Mouse (Mus musculus): ENCODE data around the gene Lin54. TPM values are rescaled to one million over a fixed set of nuclear protein-coding genes. Genes with fewer than 3 reads are reported as not detected.

The Lin54 gene
- 5.9 TPM in 2 replicates for polyA plus RNA-seq (2015; fragmentation: Nextera tagmentation; extraction: Ambion mirVana)

DNA sequence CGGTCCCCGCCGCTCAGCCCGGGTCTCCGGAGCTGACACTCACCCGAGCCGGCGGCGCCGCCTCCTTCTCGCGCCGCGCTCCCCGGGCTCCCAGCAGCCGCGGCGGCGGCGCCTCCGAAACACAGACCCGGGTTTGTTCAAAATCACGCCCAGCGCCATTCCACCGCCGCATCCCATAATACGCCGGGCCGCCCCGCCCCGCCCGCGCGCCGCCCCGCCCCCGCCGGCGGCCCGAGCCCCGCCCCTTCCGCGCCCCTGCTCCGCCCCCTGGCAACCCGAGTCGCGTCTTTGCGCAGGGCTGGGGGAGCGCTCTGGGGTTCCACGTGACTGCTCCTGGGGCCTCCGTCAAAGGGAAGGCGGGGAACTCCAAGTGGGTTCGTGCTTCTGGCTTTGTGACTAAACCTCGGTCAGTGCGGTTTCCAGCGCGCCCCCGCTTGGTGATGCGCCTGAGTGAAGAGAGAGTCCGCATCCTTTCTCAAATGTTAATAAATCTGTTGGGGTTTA, at the start of gene Lin54:
TSS of gene Lin54 (minus strand) at position 182 of the 504 bp plus-strand sequence.
- peak within 1 kb of the TSS; percentile 67 for H3K9ac ChIP-seq (ENCODE audit: low read length)
- H3K27me3 ChIP-seq (ENCODE audit: control insufficient read depth, insufficient read depth, low read length), result no peaks in the 10 kb centered on the region
- H3K36me3 ChIP-seq (ENCODE audit: control insufficient read depth, insufficient read depth, low read length), result no peaks in the 10 kb centered on the region
- no peaks in the 10 kb centered on the region; the same call in 1 of the 2 replicates for H3K4me1 ChIP-seq (replicated peaks; ENCODE audit: control insufficient read depth, insufficient read depth)
- TF ChIP-seq CTCF (IDR thresholded peaks at IDR 0.05; ENCODE audit: low read depth), result peak; percentile 60
- no peak for TF ChIP-seq EP300 (optimal IDR thresholded peaks at IDR 0.05)
- H3K4me3 ChIP-seq (ENCODE audit: low read depth, low read length), result peak within 1 kb of the TSS; percentile 81
- DNase-seq (ENCODE audit: low spot score) (peak; percentile 95), ATAC-seq (ENCODE audit: low FRiP score, low TSS enrichment) (peak; percentile 93)
- H3K4me2 ChIP-seq (replicated peaks; ENCODE audit: low read depth), result peak within 1 kb of the TSS; percentile 95
- peak within 1 kb of the TSS; percentile 88 for H3K27ac ChIP-seq (replicated peaks)
- WGBS, result under 1% methylated on average over 41 of the region's 60 CpGs
- H3K9me3 ChIP-seq (ENCODE audit: control insufficient read depth, low read length), result no peaks in the 10 kb centered on the region

DNA sequence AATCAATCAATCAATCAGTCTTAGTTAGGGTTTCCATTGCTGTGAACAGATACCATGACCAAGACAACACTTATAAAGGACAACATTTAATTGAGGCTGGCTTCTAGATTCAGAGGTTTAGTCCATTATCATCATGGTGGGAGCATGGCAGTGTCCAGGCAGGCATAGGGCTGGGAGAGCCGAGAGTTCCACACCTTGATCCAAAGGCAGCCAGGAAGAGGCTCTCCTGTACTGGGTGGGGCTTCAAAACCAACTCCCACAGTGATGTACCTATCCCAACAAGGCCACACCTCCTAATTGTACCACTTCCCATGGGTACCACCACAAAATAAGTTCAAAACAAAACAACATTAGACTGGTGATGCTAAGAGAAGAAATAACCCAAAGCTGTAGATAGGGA, 49.7 kb upstream of the Lin54 start:
- Histone ChIP-seq H3K4me2 (replicated peaks; ENCODE audit: low read depth) (no peak overlapping the region), H3K4me3 (ENCODE audit: low read depth, low read length) (no peak overlapping the region)
- 77% methylated on average over 1 of the region's 1 CpGs for WGBS

DNA sequence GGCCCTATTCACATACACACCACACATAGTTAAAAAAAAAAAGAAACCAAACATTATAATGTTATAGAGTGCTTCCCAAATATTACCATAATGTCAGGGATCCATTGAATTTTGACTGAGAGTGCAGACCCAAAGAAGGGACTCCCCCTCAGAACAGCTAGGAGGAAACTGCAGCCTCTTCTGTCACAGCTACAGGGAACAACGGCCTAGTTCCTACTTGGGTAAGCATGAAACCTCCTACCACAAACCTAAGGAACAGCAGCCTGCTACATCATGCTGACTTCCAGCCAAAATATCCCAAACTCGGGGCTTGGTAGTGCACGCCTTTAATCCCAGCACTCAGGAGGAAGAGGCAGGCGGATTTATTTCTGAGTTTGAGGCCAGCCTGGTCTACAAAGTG, 48.9 kb upstream of the Lin54 start:
- H3K4me1 ChIP-seq (replicated peaks; ENCODE audit: control insufficient read depth, insufficient read depth), result 0 out of 2 replicates have a peak, but pooled peaks cover 2% of the 10 kb centered on the region
- H3K4me2 ChIP-seq (replicated peaks; ENCODE audit: low read depth), result no peak overlapping the region
- no peak overlapping the region for H3K9ac ChIP-seq (ENCODE audit: low read length)
- no peaks in the 10 kb centered on the region for H3K9me3 ChIP-seq (ENCODE audit: control insufficient read depth, low read length)
- no peaks in the 10 kb centered on the region for H3K27me3 ChIP-seq (ENCODE audit: control insufficient read depth, insufficient read depth, low read length)
- no peak for DNase-seq (ENCODE audit: low spot score)
- 88% methylated on average over 4 of the region's 4 CpGs for WGBS
- H3K27ac ChIP-seq (replicated peaks), result peak overlapping the region; percentile 83
- no peak for TF ChIP-seq EP300 (optimal IDR thresholded peaks at IDR 0.05)
- TF ChIP-seq CTCF (IDR thresholded peaks at IDR 0.05; ENCODE audit: low read depth), result no peak
- ATAC-seq (ENCODE audit: low FRiP score, low TSS enrichment), result no peak
- H3K4me3 ChIP-seq (ENCODE audit: low read depth, low read length), result no peak overlapping the region
- 0 out of 2 replicates have a peak, but pooled peaks cover 4% of the 10 kb centered on the region for H3K36me3 ChIP-seq (ENCODE audit: control insufficient read depth, insufficient read depth, low read length)

More for the DNA sequence above, 49.7 kb upstream of the Lin54 start:
- TF ChIP-seq EP300 (optimal IDR thresholded peaks at IDR 0.05) (no peak), CTCF (IDR thresholded peaks at IDR 0.05; ENCODE audit: low read depth) (no peak)
- Histone ChIP-seq H3K27ac (replicated peaks) (no peak overlapping the region), H3K27me3 (ENCODE audit: control insufficient read depth, insufficient read depth, low read length) (no peaks in the 10 kb centered on the region), H3K4me1 (replicated peaks; ENCODE audit: control insufficient read depth, insufficient read depth) (0 out of 2 replicates have a peak, but pooled peaks cover 2% of the 10 kb centered on the region), H3K9ac (ENCODE audit: low read length) (no peak overlapping the region), H3K9me3 (ENCODE audit: control insufficient read depth, low read length) (no peaks in the 10 kb centered on the region), H3K36me3 (ENCODE audit: control insufficient read depth, insufficient read depth, low read length) (0 out of 2 replicates have a peak, but pooled peaks cover 4% of the 10 kb centered on the region)
- no peak for ATAC-seq (ENCODE audit: low FRiP score, low TSS enrichment)
- no peak for DNase-seq (ENCODE audit: low spot score)

DNA sequence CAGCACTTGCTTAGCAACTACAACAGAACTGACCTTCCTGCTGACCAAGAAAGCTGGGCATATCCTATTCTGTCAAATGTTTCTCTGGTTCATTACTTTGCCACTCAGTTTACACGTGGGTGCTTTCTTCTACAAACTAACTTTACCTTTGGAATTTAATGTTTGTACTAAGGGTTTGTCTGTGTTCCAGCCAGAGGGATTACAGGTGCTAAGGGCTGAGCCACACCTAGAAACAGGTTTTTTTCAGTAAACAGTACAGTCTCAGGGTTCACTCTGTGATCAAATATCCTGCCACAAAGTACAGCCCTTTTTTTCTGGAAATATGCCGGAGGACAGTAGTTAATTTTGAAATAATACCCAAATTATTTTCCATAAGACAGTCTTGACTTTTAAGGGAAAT, 47.8 kb upstream of the Lin54 start:
- Histone ChIP-seq H3K4me3 (ENCODE audit: low read depth, low read length) (no peak overlapping the region), H3K9me3 (ENCODE audit: control insufficient read depth, low read length) (no peaks in the 10 kb centered on the region), H3K27me3 (ENCODE audit: control insufficient read depth, insufficient read depth, low read length) (no peaks in the 10 kb centered on the region), H3K4me1 (replicated peaks; ENCODE audit: control insufficient read depth, insufficient read depth) (0 out of 2 replicates have a peak, but pooled peaks cover 2% of the 10 kb centered on the region), H3K4me2 (replicated peaks; ENCODE audit: low read depth) (no peak overlapping the region), H3K27ac (replicated peaks) (peak overlapping the region; percentile 70), H3K36me3 (ENCODE audit: control insufficient read depth, insufficient read depth, low read length) (0 out of 2 replicates have a peak, but pooled peaks cover 4% of the 10 kb centered on the region), H3K9ac (ENCODE audit: low read length) (no peak overlapping the region)
- DNase-seq (ENCODE audit: low spot score) (peak; percentile 40), ATAC-seq (ENCODE audit: low FRiP score, low TSS enrichment) (peak; percentile 94)
- peak; percentile 80 for TF ChIP-seq EP300 (optimal IDR thresholded peaks at IDR 0.05)
- TF ChIP-seq CTCF (IDR thresholded peaks at IDR 0.05; ENCODE audit: low read depth), result no peak
- 43% methylated on average over 2 of the region's 2 CpGs for WGBS

DNA sequence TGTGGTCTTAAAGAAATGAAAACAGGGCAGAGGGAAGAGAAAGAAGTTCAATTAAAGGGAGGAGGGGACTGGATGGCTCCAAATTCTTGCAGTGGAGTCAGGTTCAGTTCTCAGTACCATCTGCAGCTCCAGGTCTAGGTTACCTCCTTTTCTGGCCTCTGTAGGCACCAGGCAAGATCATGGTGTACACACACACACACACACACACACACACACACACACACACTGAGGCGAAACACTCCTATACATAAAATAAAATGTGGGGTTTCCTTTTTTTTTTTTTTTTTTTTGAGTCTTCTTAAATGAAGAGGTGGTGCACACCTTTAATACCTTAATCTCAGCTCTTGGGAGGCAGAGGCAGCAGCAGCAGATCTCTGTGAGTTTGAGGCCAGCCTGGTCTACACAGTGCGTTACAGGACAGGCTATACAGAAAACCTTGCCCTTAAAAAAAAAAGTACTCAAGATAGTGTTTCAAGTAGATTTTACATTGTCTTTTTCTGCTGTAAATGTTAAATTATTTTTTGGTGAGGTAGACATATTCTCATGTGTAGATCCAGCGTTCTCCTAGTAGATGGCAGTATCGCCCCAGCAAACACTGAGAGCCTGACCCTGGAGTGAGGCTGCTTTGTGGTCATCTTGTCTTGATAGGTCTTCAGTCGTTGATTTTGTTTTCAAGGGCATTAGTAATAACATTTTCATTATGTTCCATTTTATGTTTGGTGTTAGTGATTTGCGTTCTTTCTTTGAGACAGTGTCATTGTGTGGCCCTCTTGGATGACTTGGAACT, 46.0 kb upstream of the Lin54 start:
- peak; percentile 34 for DNase-seq (ENCODE audit: low spot score)
- no peak for ATAC-seq (ENCODE audit: low FRiP score, low TSS enrichment)

More for the DNA sequence above, 46.0 kb upstream of the Lin54 start:
- H3K9ac ChIP-seq (ENCODE audit: low read length), result no peak overlapping the region
- H3K27ac ChIP-seq (replicated peaks), result no peak overlapping the region
- H3K27me3 ChIP-seq (ENCODE audit: control insufficient read depth, insufficient read depth, low read length), result no peaks in the 10 kb centered on the region
- TF ChIP-seq EP300 (optimal IDR thresholded peaks at IDR 0.05) (no peak), CTCF (IDR thresholded peaks at IDR 0.05; ENCODE audit: low read depth) (peak; percentile 75)
- 0 out of 2 replicates have a peak, but pooled peaks cover 2% of the 10 kb centered on the region for H3K4me1 ChIP-seq (replicated peaks; ENCODE audit: control insufficient read depth, insufficient read depth)
- 74% methylated on average over 6 of the region's 6 CpGs for whole genome bisulfite sequencing
- 0 out of 2 replicates have a peak, but pooled peaks cover 4% of the 10 kb centered on the region for H3K36me3 ChIP-seq (ENCODE audit: control insufficient read depth, insufficient read depth, low read length)
- no peak overlapping the region for H3K4me2 ChIP-seq (replicated peaks; ENCODE audit: low read depth)
- H3K9me3 ChIP-seq (ENCODE audit: control insufficient read depth, low read length), result no peaks in the 10 kb centered on the region
- H3K4me3 ChIP-seq (ENCODE audit: low read depth, low read length), result no peak overlapping the region
